Mouse (Mus musculus) neural tube, embryonic 15.5 days (tissue): ENCODE measurements around the gene Tacr2. TPM values are rescaled to one million over a fixed set of nuclear protein-coding genes. Genes with fewer than 3 reads are reported as not detected.

Experiments
- ATAC-seq: fragments of 200-750 bp; cut with Nextera tagmentation; 2 replicates; pipeline ENCODE4 v1.8.0; 2017; ENCODE audit warnings: mild to moderate bottlenecking, moderate TSS enrichment, moderate library complexity; ENCODE audit not compliant: low FRiP score
- H3K27ac ChIP-seq: fragments of 300-500 bp; sonication (generic); replicated peaks from 2 replicates; pipeline ENCODE4 v1.5.1; 2015; ENCODE audit warnings: mild to moderate bottlenecking, inconsistent platforms
- H3K27me3 ChIP-seq: fragments of 300-500 bp; sonication (generic); replicated peaks from 2 replicates; pipeline ENCODE4 v1.6.1; 2015; ENCODE audit warnings: inconsistent platforms
- H3K36me3 ChIP-seq: fragments of 300-500 bp; sonication (generic); 2 replicates; pipeline ENCODE4 v1.6.1; 2015; ENCODE audit warnings: inconsistent platforms
- H3K4me1 ChIP-seq: fragments of 300-500 bp; sonication (generic); 2 replicates; pipeline ENCODE4 v1.6.1; 2015; ENCODE audit warnings: inconsistent platforms
- H3K4me2 ChIP-seq: fragments of 300-500 bp; sonication (generic); 2 replicates; pipeline ENCODE4 v1.6.1; 2015; ENCODE audit warnings: inconsistent platforms, mild to moderate bottlenecking, moderate library complexity
- H3K4me3 ChIP-seq: fragments of 300-500 bp; sonication (generic); replicated peaks from 2 replicates; pipeline ENCODE4 v1.5.1; 2015; ENCODE audit warnings: mild to moderate bottlenecking, inconsistent platforms
- H3K9ac ChIP-seq: fragments of 300-500 bp; sonication (generic); replicated peaks from 2 replicates; pipeline ENCODE4 v1.6.1; 2015; ENCODE audit warnings: mild to moderate bottlenecking, inconsistent platforms
- H3K9me3 ChIP-seq: fragments of 300-500 bp; sonication (generic); replicated peaks from 2 replicates; pipeline ENCODE4 v1.6.1; 2016; ENCODE audit warnings: inconsistent platforms
- WGBS: fragments of 180-500 bp; shearing (Covaris S2); methylation state at CpG from one replicate; pipeline ENCODE4 v1.1.7; 2015; ENCODE audit warnings: mixed read lengths; 5-methylcytosine and 5-hydroxymethylcytosine counted together
- polyA plus RNA-seq: library from polyadenylated mRNA; unstranded; fragments of >200 nt; fragmentation: Nextera tagmentation; extraction: Ambion mirVana; gene quantifications from 2 replicates; pipeline ENCODE4 v1.2.1, GENCODE M21; 2015

Gene Tacr2
- polyA plus RNA-seq = 0.13 and 0.20 TPM in 2 replicates

DNA sequence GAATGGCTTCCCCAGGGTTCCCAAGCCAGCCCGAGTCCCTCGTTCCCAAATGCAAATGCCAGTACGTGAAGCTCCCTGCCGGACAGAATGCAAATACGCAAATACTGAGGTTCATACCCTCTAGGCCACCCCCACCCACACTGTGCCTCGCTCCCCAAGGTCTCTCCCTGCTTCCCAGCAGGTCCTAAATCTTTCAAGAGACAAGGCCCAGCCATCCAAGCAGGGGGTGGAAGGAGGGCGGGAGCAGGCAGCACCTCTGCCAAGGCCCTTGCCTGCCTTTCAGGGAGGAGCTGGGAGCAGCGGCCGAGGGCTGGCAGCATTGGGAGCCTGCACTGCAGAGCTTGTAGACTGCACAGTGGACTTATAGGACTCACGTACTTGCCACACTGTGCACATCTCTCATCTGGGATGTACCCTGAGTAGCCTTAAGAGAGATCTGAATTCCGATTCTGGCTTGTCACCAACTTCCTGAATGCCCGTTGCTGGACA is at the start of gene Tacr2:
TSS of gene Tacr2 (plus strand) at position 439 of the 489 bp plus-strand sequence.
- peak; percentile 57; the same call in 1 of the 2 replicates for ATAC-seq
- Histone ChIP-seq H3K4me1 (no peaks in the 10 kb centered on the region; the same call in 1 of the 2 replicates), H3K36me3 (no peaks in the 10 kb centered on the region), H3K4me2 (no peak within 1 kb of the TSS), H3K9ac (no peak within 1 kb of the TSS), H3K9me3 (no peaks in the 10 kb centered on the region), H3K27ac (no peak within 1 kb of the TSS), H3K27me3 (no peaks in the 10 kb centered on the region), H3K4me3 (no peak within 1 kb of the TSS)
- 40% methylated on average over 12 of the region's 12 CpGs for WGBS

DNA sequence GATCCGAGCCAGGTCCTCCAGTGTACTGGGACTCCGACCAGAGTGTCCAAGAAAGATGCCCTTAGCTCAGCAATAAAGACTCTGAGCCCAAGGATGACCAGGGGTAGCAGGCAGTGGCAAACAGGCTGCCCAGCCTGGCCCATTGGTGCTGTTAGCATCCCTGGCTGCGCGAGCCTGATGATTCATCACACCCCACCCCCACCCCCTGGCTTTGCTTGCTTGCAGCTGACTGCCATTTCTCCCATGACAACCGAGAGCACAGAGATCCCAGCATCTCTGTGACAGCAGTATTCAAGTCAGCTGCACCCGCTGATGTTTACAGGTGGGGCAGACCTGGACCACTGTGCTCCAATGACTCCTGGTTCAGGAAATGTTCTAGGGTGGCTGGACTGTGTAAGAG is 49.7 kb upstream of the Tacr2 start:
- Histone ChIP-seq H3K4me2 (no peak overlapping the region), H3K9me3 (no peaks in the 10 kb centered on the region), H3K4me1 (no peaks in the 10 kb centered on the region), H3K27me3 (no peaks in the 10 kb centered on the region), H3K27ac (no peak overlapping the region), H3K36me3 (no peaks in the 10 kb centered on the region), H3K4me3 (no peak overlapping the region), H3K9ac (no peak overlapping the region)
- no peak for ATAC-seq
- WGBS = 78% methylated on average over 6 of the region's 6 CpGs

DNA sequence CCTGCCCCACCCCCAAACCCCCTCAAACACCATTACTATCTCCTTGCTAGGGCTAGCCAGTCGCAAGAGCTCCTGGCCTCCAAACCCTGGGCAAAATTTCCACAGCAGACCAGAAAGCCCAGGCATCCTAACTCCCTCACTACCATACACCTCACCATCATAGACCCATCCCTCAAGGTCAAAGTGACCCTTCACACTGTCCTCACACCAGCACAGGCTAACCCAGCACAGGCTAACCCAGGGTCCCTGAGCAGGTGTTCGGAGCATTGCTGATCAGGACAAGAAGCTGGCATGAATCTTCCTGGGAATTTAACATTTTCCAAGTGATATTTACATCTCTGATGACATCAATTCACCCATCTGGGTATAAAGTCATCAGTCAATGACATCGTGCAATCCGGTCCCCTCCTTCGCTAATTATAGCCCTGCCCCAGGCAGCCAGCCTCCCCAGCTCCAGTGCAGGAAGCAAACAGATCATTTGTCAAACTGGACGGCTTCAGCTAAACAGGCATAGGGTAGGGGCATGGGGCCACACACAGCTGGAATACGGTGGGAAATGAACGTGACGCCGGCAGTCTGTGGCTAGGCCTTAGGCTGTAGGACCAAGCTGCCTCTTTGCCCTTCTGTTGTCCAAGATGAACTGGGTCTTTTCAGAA is 43.9 kb upstream of the Tacr2 start:
- WGBS = 25% methylated on average over 10 of the region's 10 CpGs
- no peak for ATAC-seq
- H3K27ac ChIP-seq = no peak overlapping the region

DNA sequence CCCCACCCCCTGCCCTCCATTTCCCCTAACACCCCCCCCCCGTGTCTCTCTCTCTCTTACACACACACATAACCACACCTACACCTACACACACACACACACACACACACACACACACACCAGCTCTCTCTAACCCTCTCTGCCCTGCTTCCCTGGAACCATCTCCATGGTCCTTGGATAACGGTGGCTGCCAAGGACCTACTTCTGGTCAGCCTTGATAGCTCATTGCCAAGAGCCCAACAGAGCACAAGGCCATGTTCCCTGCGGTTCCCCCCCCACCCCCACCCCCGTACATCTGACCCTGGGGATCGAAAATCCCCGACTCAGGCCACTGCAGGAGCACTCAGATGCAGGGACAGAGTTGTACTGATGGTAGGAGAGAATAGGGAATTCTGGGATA is 40.9 kb upstream of the Tacr2 start:
- Histone ChIP-seq H3K4me3 (no peak overlapping the region), H3K9me3 (no peaks in the 10 kb centered on the region), H3K36me3 (no peaks in the 10 kb centered on the region), H3K4me2 (no peak overlapping the region), H3K27ac (no peak overlapping the region), H3K27me3 (no peaks in the 10 kb centered on the region), H3K4me1 (peaks cover under 1% of the 10 kb centered on the region; the same call in 1 of the 2 replicates), H3K9ac (no peak overlapping the region)
- ATAC-seq = no peak
- WGBS = 75% methylated on average over 5 of the region's 6 CpGs

More for the DNA sequence above, 43.9 kb upstream of the Tacr2 start:
- no peaks in the 10 kb centered on the region for H3K36me3 ChIP-seq
- H3K4me3 ChIP-seq = no peak overlapping the region
- H3K4me2 ChIP-seq = no peak overlapping the region
- no peaks in the 10 kb centered on the region for H3K9me3 ChIP-seq
- H3K4me1 ChIP-seq = no peaks in the 10 kb centered on the region
- no peak overlapping the region for H3K9ac ChIP-seq
- H3K27me3 ChIP-seq = no peaks in the 10 kb centered on the region

DNA sequence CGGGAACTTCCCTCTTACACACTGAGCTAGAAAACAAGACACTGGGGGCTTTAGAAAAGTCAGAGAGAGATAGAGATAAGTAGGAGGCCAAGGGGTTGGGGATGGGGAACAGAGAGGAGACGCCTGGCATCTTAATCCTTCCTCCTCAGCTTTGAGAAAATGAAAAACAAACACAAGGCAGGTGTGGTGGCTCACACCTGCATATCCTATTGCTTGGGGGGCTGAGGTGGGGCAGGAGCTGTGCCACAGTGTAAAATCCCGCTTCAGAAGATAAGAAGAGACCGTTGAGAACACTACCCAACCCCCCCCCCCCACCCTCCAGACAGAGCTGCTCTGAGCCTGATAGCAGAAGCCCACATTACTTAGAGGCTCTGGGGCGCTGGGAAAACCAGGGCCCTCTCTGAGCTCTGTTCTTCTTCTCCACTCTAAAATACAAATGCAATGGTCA is 37.0 kb upstream of the Tacr2 start:
- Histone ChIP-seq H3K4me1 (peaks cover 3% of the 10 kb centered on the region; the same call in 1 of the 2 replicates), H3K27ac (no peak overlapping the region), H3K9me3 (no peaks in the 10 kb centered on the region), H3K4me3 (no peak overlapping the region), H3K9ac (no peak overlapping the region), H3K4me2 (no peak overlapping the region), H3K27me3 (no peaks in the 10 kb centered on the region), H3K36me3 (no peaks in the 10 kb centered on the region)
- 70% methylated on average over 5 of the region's 5 CpGs for WGBS
- no peak for ATAC-seq

DNA sequence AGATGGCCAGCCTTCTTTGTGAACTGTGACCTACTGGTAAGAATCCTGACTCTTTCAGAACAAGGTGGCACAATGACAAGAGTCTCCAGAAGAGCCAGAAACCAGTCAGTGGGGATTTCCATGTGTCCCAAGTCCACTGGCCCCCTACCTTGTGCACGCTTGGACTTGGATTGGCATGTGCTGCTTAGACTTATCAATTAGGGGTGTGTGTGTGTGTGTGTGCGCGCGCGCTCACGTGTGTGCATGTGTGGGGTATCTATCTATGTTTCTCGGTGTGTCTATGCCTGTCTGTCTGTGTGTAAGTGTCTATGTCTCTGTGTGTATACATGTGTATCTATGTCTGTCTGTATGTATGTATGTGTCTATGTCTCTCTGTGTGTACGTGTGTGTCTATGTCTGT is 36.6 kb upstream of the Tacr2 start:
- no peaks in the 10 kb centered on the region for H3K9me3 ChIP-seq
- H3K4me3 ChIP-seq = no peak overlapping the region
- ATAC-seq = no peak
- H3K9ac ChIP-seq = no peak overlapping the region
- no peaks in the 10 kb centered on the region for H3K27me3 ChIP-seq
- no peak overlapping the region for H3K4me2 ChIP-seq
- peaks cover 3% of the 10 kb centered on the region; the same call in 1 of the 2 replicates for H3K4me1 ChIP-seq
- 95% methylated on average over 8 of the region's 8 CpGs for WGBS
- no peaks in the 10 kb centered on the region for H3K36me3 ChIP-seq
- no peak overlapping the region for H3K27ac ChIP-seq

DNA sequence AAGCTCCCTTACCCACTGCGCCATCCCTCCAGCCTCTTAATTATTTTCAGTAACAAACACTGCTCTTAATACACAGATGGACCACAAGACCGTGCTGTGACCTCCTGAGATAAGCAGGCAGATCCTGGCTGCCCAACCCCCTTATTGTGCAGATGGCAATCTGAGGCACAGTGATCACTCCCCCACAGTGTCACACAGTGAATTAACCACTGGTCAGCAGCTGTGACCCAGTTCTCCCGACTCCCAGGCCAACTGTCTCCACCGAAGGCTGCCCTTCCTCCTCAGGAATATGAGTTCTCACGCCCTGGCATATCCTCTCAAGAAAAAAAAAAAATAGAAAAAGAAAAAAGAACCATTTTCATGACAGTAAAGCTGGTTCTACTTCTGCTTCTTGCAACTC is 35.6 kb upstream of the Tacr2 start:
- Histone ChIP-seq H3K4me2 (no peak overlapping the region), H3K4me1 (peaks cover 3% of the 10 kb centered on the region; the same call in 1 of the 2 replicates), H3K27me3 (no peaks in the 10 kb centered on the region), H3K4me3 (no peak overlapping the region), H3K36me3 (no peaks in the 10 kb centered on the region), H3K9ac (no peak overlapping the region), H3K9me3 (no peaks in the 10 kb centered on the region), H3K27ac (peak overlapping the region; percentile 48)
- no peak for ATAC-seq
- WGBS = 41% methylated on average over 5 of the region's 5 CpGs

DNA sequence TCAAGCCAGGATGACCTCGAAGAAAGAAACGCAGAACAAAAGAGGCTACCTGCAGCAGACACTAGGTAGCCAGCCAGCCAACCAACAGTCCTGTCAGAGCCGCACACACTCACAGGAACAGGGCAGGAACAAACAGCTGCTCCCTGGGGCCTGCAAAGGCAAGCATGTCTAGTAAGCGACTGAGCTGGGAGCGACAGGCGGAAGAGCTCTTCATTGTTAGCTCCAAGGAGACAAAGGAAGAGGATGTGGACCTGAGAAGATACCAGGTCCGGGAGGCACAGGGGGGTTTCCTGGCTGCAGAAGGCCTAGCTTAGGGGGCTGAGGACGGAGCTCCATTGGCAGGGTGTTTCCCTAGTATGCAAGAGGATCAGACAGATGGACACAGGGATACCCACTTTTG is 35.0 kb upstream of the Tacr2 start:
- H3K4me1 ChIP-seq = peaks cover 3% of the 10 kb centered on the region; the same call in 1 of the 2 replicates
- ATAC-seq = no peak
- H3K4me3 ChIP-seq = no peak overlapping the region
- peak overlapping the region; percentile 48 for H3K27ac ChIP-seq
- H3K4me2 ChIP-seq = no peak overlapping the region
- WGBS = 54% methylated on average over 8 of the region's 8 CpGs
- no peak overlapping the region for H3K9ac ChIP-seq
- H3K36me3 ChIP-seq = no peaks in the 10 kb centered on the region
- H3K27me3 ChIP-seq = no peaks in the 10 kb centered on the region
- no peaks in the 10 kb centered on the region for H3K9me3 ChIP-seq

DNA sequence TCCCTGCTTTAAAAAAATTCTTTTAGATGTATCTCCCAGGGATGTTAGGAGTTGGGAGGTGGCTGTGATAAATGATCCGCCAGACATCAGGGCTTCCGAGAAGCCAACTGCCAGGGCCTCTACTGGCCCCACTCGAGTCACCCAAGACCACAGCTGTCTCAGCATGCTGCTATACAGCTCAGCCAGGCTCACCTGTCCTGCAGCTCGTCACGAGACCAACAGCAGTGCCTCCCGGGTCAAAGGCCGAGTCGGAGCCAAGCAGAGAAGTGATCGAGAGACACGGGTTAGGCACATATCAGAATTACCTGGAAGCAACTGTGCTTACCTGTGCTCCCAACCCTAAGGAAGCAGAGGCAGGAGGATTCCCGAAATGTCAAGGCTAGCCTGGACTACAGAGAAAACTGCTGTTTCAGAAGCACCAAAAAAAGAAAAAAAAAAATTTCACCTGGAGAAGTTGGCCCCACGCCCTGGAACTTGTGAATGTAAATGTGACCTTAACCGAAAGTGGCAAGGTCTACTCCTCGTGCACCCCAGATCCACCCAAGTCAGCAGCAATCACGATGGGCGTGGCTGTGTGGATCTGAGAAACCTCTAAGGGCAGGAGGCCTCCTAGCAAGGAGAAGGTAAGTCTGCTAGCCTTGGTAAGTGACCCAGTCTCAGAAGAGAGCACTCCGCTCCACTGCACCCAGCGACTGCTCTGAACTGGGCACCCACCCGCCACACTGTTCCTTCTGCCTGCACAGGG is 34.0 kb upstream of the Tacr2 start:
- no peak for ATAC-seq
- Histone ChIP-seq H3K4me1 (peaks cover 3% of the 10 kb centered on the region; the same call in 1 of the 2 replicates), H3K27me3 (no peaks in the 10 kb centered on the region), H3K36me3 (no peaks in the 10 kb centered on the region), H3K9me3 (no peaks in the 10 kb centered on the region), H3K4me2 (no peak overlapping the region), H3K27ac (no peak overlapping the region), H3K4me3 (no peak overlapping the region), H3K9ac (no peak overlapping the region)
- WGBS = 90% methylated on average over 19 of the region's 19 CpGs

DNA sequence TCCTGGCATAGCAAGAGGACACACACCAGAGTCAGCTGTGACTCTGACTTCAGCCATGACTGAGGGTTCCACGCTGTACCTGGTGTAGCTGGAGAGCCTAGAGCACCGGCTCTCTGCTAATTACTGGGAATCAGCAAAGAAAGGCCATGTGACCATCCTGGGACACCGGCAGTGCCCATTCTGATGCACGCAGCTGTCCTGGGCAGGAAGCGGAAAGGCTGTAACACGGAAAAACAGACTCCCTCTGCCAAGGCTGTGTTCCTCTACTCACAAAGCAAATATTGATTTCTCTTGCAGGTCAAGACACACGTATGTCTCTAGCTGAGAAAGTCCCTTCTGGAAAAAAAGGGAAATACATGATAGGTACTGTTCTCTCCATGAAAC is 33.5 kb upstream of the Tacr2 start:
- H3K27me3 ChIP-seq = no peaks in the 10 kb centered on the region
- 70% methylated on average over 7 of the region's 7 CpGs for WGBS

DNA sequence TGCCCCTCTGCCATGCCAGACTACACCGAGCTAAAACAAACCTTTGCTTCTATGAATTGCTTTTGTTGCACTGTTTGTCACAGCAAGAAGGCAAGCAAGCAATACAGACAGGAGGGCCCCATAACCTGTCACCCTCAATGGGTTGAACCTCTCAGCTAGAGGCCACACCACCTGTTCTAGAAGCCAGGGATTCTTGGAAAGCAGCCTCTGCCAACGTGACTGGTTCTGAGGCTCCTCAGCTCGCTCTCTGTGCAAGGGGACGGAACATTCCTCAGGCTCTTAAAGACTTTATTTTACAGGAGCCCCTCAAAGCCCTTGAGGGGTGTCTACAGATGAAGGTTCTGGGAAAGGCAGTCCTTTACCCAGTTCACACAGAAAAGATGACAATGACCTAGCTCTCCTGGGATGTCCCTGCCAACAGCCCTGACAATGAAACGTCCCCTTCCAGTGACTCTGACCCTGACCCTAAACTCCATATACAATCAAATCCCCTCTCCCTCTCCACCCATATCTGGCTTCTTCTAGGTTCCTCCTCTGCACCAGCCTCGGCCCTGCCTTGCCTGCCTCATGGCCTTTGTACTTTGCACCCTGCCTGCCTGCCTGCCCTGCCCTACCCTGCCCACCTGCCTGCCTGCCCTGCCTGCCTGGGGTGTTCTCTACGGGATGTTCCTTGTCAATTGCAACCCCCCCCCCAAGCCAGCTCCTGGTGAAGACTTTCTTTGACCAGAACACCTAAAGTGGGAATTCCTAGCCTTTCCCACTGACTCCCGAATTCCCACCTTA is 31.3 kb upstream of the Tacr2 start:
- Histone ChIP-seq H3K4me2 (no peak overlapping the region), H3K36me3 (no peaks in the 10 kb centered on the region), H3K27me3 (no peaks in the 10 kb centered on the region), H3K9me3 (no peaks in the 10 kb centered on the region), H3K4me3 (no peak overlapping the region), H3K27ac (no peak overlapping the region), H3K9ac (no peak overlapping the region), H3K4me1 (peaks cover 3% of the 10 kb centered on the region; the same call in 1 of the 2 replicates)
- no peak for ATAC-seq
- 79% methylated on average over 8 of the region's 8 CpGs for WGBS

More for the DNA sequence above, 33.5 kb upstream of the Tacr2 start:
- no peaks in the 10 kb centered on the region for H3K36me3 ChIP-seq
- no peak overlapping the region for H3K4me3 ChIP-seq
- H3K27ac ChIP-seq = no peak overlapping the region
- H3K4me1 ChIP-seq = peaks cover 3% of the 10 kb centered on the region; the same call in 1 of the 2 replicates
- ATAC-seq = no peak
- no peak overlapping the region for H3K9ac ChIP-seq
- no peaks in the 10 kb centered on the region for H3K9me3 ChIP-seq
- H3K4me2 ChIP-seq = no peak overlapping the region
